Mouse (Mus musculus) erythroblast, embryonic 14.5 days (primary cell): ENCODE data around the gene Phldb1.

ENCODE experiments used
- GATA1 ChIP-seq: IDR thresholded peaks from 2 replicates; pipeline ENCODE4 v1.6.1; 2012; ENCODE audit warnings: low read length, inconsistent platforms, mixed read lengths
- TAL1 ChIP-seq: IDR thresholded peaks from 3 replicates; pipeline ENCODE4 v1.6.1; 2012; ENCODE audit warnings: low read length, inconsistent platforms, mixed read lengths

- TF ChIP-seq TAL1 (no peak), GATA1 (no peak)
Measured at GRCm38 (mm10) chr9:44678288-44678871, 56.6 kb downstream of the Phldb1 start.
